Mouse (Mus musculus) liver, embryonic 14.5 days (tissue): ENCODE measurements around the gene Cldn10.

Source experiments
- CTCF ChIP-seq: IDR thresholded peaks from 2 replicates; pipeline ENCODE4 v1.5.1; 2016; ENCODE audit warnings: antibody characterized with exemption, low read depth, control low read depth
- EP300 ChIP-seq: IDR thresholded peaks from 2 replicates; pipeline ENCODE4 v1.6.1; 2016; ENCODE audit warnings: antibody characterized with exemption, low read depth

- TF ChIP-seq CTCF (no peak), EP300 (no peak)
Measured at GRCm38 (mm10) chr14:118773668-118774067, 14.0 kb upstream of the Cldn10 start.
